Mouse (Mus musculus): Measurements from ENCODE around the gene Ehf.

Ehf gene

DNA sequence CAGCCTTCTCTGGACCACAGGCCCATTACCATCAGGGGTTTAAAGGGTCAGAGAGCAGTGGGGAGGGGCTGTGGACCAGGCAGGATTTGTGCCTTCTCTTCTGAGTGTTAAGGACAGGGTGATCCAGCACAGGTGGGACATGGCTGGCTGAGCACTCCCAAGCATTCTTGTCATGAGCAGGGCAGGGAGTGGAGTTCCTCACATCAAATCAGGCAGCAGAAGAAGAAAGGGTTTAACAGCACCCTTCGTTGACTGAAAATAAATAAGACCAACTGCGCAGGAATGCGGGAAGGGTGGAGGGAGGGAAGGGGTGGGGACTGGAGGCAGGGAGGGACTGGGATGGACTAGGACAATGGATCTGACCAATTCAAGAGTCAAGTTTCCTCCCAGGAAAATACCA, 8.6 kb downstream of the Ehf start:
- DNase-seq (ENCODE audit: low spot score in 2 of 2), result no peak

DNA sequence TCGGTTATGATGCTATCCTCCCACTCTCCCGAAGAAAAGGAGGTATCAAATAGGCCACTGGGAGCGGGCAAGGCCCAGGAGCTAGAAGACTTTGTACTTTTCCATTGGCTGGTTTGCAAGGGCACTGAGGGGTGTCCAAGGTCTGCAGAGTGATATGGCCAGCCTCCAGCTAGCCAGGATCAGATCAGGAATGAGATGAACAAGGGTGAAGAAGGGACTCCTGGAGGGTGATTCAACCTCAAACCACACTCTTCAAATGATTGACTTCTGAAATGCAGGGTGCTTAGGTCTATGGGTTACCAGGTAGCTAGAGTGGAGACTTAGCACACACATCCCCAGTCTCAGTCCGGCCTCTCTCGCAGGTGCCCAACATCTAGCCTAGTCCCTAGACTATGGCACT, 9.3 kb downstream of the Ehf start:
- DNase-seq (ENCODE audit: low spot score in 2 of 2), result no peak

DNA sequence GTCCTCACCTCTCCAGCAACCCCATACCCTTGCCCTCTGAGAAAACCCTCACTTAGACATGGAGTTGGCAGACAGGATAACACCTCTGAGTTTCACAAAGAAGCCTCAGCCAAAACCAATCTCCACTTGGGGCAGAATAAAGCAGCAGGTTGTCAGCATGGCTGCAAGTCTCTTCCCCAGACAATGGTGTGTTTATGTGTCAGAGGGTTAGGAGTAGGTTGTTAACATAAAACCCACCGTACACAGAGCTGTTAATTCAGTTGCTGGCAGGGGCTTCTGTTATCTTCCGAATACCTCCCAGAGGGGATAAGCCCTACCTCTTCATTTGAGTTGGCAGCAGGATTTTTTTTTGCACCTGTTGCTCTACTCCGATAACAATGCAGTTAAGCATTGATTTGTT, 9.9 kb downstream of the Ehf start:
- DNase-seq (ENCODE audit: low spot score in 2 of 2), result no peak

DNA sequence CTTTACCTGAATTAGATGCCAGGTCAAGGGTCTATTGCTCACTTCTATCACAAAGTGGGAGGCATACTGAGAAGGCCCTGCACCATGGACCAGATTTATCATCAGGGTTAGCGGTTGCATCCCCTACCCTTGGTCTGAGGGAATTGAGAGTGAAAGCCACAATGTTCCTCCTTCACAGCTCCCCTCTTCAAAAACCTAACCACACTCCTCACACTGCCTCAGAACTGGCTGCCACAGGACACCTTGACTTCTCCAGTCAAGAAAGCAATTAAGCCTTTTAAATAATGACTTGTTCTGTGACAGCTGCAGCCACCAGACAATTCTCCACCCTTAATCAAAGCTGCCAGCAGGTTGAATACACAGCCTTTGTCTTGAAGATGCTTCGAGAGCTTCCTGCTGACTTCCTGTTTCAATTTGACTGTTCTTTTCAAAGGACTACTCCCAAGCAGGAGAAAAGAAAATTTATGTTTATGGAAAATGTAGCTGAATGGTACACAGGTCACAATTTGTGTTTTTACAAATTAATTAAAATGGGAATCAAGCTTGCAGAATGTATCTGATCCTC, 12.3 kb downstream of the Ehf start:
- DNase-seq (ENCODE audit: low spot score in 2 of 2), result no peak

DNA sequence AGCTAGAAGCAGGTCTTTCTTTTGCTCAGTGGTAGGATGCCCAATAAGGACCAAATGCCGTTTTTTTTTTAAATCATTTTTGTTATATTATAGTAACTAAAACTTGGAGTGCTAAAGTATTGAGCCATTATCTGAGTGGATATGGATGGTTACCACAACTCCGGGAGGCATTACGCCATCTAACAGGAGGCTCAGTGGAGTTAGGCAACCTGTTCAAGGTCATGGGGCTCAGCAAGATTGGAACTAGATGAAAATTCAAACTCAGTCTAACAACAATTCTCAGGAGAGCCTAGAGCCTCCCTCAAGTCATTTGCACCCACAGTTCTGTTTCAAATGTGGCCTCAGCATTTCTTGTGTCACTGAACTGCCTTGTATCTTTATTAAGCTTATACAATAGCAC, 12.9 kb downstream of the Ehf start:
- no peak for DNase-seq (ENCODE audit: low spot score in 2 of 2)

DNA sequence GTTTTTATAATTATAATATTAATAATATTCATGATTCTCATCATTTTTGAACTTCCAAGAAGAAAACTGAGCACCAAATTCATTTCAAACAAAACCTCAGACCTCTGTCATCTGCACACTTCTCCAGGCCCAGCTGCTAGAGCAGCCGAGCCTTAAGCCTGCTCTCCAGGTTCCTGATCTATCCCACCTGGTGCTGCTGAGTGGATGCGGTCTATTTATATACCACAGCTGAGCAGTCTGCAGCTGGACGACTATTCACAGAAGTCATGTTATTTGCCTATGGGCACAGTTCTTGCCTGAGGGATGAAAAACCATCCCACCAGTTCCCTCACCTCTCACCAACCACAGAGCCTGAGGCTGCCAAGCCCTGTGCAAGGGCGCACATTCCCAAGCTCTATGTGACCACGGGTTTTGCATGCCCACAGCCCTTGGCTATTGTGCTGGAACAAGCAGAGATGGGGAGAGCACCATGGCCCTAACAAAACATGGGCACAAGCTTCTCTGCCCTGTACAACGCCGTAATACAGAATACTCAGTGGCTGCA, 13.6 kb downstream of the Ehf start:
- DNase-seq (ENCODE audit: low spot score in 2 of 2), result no peak

DNA sequence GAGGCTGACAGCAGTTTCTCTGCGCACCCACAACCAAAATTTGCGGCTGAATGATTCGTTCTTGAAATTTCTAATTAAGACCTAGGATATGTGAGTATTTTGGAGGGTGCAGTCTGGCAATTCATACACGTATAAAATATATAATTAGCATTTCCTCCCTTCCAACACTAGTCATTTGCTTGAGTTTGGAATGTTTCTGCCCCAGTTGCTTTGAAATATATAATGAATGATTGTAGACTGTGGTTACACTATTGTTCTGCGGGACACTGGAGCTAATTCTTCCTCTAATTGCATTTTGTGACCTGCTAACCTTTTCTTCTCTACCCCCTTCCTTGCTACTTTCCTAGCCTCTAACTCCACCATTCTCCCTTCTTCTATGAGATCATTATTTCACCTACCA, 15.4 kb downstream of the Ehf start:
- no peak for DNase-seq (ENCODE audit: low spot score in 2 of 2)

DNA sequence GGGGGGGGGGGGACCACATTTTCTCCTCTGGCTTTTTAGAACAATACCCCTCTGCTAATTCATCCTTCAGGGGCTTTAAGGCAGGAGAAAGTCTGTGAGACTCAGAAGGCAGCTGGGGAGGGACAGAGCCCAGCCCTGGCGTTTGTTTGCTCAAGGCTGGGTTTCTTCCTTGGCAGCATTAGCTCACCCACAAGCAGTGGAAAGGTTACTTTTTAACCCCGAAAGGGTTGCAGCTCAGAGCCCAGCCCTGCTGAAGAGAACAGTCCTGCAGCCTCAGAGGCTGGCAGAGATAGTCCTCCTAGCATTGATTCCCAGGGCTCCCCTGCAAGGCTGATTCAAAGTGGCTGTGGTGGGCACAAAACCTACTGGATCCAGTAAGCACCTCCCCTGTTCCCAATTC, 17.5 kb downstream of the Ehf start:
- DNase-seq (ENCODE audit: low spot score in 2 of 2), result no peak

DNA sequence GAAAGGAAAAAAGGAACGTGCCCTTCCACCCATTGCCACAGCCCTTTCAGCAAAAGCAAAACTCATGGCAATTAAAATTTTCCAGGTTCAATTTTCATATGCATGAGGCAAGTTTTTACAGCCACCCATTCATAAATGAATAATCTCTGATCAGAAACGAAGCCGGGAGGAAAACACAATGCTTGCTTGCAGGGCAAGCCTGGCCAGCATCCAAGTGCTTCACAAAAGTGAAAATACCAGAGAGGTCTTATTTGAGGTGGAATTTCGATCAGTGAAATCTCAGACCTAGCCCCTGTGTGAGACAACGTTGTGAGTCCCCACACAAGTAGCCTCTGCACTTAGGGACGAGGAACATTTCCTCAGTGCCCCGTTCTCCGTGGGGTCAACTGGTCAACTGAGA, 19.3 kb downstream of the Ehf start:
- DNase-seq (ENCODE audit: low spot score in 2 of 2), result no peak

DNA sequence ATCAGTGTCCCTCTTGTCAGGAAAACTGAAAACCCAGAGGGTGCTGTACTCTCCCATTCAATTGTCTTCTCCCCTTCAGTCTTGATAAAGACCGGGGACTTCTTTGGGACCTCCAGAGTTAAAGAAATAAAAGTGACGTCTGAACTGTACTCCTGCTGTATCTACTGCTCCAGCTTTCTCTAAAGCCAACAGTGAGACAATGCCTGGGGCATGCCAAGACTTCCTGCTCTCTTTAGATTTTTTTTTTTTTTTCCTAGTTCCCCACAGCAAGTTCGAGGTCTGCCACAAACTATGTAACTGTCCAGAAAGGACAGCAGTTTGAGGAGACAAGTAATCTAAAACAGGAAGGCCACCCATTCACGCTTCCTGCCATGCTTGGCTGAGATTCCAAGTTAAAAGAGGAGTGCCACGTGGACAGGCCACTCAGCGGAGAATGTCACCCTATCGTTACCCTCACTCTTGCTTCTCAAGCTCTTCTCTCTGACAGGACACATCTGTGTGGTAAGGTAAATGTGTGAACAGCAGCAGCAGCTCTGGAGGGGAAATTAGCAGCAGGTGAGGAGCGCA, 20.8 kb downstream of the Ehf start:
- DNase-seq (ENCODE audit: low spot score in 2 of 2), result no peak

DNA sequence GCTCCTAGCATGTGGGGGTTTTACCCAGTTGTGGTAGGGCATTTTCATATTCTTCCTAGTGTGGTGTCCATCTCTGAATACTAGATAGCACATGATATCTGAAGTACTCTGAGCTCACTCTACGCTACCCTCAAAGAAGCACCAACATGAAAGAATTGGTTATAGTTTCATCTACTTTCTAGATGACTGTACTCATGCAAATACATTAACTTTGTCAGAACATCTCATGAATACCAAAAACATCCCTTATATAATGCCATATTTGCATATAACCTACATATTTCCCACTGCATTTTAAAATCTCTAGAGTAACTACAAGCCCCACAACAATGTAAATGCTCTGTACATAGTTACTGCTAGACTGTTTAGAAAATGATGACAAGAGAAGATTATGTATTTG, 23.2 kb downstream of the Ehf start:
- DNase-seq (ENCODE audit: low spot score in 2 of 2), result no peak

DNA sequence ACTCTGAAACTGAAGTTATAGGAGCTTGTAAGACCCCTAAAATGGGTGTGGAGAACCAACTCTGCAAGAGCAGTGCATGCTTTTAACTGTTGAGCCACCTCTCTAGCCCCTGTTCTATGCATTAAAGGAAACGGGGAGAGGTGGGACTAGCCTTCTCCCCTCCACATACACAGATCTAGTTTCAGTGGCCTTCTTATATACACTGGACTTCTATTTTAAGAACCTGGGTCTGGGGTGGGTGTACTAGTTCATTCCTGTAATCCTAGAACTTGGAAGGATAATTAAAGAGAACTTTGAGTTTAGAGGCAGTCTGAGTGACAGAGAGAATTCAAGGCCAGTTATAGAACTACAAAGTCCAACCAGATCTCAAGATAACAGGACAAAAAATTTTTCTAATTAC, 24.6 kb downstream of the Ehf start:
- no peak for DNase-seq (ENCODE audit: low spot score in 2 of 2)

DNA sequence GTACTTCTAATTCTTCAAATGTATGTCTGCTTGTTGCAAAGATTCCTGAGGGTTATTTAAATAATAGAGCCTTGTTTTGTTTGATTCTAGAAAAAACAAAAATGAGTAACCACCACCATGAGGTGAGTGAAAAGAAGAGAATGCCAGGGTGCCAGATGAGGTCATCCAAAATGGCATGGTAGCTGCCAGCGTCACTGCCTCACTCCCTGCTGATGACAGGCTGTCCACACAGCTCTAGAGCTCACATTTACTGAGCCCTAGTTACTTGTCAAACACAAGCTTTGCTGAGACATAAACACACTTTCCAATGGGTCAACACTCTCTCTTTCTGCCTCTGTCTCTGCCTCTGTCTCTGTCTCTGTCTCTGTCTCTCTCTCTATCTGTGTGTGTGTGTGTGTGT, 25.3 kb downstream of the Ehf start:
- no peak for DNase-seq (ENCODE audit: low spot score in 2 of 2)

DNA sequence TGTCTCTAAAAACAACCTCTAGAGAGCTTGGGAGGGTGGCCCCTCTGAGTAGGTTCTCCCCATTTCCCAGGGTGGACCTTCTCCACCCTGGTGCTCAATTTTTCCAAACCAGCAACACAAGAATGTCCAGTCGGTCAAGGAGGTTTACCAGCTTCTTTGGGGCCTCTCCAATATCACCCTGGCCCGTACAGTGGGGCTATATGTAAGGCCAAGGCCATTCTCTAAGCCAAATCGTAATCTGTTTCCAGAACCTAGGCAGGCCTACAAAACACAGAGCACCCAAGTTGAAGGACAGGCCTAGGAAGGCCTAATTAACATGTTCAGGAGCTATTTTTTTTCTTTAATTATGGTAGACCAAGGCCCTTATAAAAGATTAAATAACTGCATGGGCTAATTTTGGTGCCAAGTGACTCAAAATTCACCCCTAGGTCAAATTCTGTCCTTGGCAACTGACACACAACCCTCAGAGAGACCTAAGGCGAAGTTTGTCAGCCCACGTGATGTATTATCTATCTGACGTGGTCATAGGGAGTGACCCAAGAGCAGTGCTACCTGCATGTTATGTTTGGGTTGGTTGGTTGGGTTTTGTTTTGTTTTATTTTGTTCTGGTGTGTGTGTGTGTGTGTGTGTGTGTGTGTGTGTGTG, 27.6 kb downstream of the Ehf start:
- DNase-seq (ENCODE audit: low spot score in 2 of 2), result no peak

DNA sequence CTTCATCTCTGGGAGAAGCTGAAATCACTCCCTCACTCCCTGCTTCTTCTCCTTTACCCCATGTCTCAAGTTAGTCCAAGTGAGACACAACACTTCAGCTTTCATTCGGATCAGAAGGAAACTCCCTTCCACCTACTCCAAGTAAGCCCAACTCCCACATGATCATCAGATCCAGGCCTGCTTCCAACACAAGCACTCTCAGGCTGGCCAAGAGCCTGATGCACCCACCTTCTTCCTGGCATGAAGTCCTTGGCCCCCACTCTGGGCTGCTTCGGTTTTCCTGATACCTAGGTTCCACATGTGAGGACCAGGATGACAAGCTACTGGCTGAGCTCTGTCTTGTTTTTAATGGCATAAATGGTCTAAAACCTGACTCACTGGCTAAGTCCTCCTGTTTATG, 28.3 kb downstream of the Ehf start:
- DNase-seq (ENCODE audit: low spot score in 2 of 2), result no peak

DNA sequence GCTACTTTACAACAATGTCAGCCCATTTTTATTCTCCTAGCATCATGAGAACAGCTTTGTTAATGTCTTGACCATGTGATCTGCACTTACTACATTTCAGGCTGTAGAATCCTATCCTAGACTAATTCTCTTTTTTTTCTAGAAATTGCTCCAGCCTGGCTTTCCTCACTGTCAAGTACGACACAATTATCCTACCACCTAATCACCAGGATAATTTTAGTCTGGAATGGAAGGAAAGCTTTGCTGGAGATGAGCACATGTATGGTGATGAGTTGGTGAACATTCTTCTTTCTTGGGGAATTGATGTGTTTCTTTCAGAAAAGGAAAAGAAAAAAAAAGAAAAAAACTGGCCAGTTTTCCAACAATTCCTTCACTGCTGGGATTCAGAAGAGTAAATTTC, 28.8 kb downstream of the Ehf start:
- no peak for DNase-seq (ENCODE audit: low spot score in 2 of 2)

DNA sequence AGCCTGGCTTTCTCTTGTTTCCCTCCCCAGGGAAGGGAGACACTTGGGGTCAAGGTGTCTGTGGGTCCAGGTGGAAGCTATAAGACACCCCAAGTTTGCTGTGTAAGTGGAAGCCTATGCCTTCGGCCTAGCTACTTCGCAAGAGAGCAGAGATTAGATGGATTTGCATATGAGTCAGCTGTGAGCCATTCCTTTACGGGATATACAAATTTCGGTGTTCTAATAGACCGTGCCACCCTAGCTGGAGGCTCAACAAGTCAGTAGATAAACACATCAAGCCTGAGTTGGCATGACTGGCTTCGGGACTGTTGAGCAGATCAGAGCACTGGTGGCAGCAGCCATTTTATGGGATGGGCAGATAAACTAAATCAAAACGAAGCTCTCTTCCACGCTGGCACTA, 31.6 kb downstream of the Ehf start:
- no peak for DNase-seq (ENCODE audit: low spot score in 2 of 2)

DNA sequence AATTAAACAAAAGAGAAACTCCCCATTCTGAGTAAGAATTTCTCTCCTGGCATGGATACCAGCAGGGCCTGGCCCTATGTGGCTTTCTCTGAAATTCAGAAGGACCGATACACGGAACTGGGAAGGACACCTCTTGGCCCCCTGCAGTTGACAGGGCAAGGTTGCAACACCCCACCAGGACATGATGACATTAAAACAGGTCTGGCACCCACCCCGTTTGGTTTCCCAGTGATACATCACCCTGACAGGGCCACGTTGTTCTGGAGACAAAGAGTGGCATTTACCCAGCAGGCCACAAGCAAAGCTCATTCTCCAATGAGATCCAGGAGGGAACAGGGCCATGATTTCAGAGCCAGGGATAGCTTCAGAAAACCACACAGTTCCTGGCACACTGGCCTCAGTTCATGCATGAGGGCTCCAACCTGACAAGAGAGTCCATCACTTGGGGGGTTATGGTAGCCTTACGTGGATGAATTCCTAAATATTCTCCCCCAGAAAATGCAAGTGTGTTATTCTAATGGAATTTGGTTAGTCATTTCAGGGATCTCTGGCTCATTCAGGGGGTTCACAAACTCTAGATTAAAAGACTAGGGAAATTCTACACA, 32.4 kb downstream of the Ehf start:
- DNase-seq (ENCODE audit: low spot score in 2 of 2), result no peak

DNA sequence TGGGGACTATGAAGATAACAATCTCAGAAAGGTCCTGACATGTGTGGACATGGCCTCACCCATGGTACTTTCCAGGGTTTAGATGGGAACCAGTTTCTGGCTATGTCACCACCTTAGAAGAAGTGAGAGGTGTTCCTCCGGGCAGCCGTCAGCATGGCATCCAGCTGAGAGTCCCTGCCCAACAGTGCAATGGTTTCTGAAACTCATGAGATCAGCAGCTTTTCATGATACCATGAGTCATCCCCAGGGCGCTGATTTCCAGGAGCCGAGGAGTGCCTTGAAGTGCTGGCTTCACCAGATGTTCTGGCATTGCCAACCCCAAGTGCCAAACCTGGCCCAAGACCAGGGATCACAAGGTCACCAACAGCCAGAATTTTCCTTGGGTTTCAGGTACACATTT, 64.0 kb downstream of the Ehf start:
- DNase-seq (ENCODE audit: low spot score in 2 of 2), result no peak

DNA sequence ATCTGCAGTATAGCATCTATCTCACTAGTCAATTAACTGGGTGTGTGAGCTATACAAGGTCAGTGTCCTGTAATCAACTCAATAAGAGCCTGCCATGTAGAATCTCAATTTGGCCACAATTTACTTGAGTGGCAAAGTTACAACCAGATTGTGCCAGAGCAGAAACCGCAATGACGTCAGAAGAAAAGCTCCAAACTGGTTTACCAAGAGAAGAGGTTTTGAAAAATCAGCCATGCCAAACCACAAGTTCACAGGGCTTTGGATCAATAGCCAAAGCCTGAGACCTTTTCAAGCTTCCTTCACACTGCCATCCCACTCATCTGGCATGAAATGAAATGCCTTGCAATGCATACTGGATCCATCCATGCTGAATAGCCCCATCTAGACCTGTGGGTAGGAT, 76.3 kb downstream of the Ehf start:
- DNase-seq (ENCODE audit: low spot score in 2 of 2), result no peak

DNA sequence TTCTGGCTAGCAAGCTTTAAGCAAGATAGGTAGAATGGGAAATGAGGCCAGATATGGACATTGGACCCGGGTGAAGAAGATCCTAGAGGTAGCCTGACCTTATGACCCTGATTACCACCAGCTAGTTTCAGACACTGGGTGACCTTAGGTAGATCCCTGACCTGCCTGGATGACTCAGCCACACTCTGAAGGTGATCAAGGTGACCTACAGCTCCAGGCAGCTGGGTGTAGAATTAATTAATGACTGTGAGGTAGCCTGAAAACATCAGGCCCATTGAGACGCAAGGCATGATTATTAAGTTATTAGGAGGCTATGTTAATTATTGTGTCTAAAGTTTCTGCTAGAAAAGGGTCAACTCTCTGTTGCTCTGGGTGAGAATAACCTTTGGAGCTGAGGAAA, 82.2 kb downstream of the Ehf start:
- no peak for DNase-seq (ENCODE audit: low spot score in 2 of 2)

DNA sequence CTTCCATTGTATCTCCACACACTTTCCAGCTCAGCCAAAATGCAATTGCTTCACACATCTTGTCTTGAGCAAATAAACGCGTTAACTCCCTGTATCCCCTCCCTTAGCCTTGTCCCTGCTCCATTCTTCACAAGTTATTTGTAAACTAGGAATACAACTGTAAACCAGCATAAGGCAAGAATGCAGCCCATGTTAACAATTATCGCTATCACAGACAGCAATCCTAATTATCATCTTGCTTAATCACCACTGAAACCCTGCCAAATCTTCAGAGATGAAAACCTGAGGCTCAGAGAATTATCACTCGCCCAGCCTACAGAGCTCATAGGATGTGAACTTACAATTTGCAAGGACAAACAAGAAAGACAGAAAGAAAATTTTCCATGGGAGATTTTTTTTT, 84.8 kb downstream of the Ehf start:
- DNase-seq (ENCODE audit: low spot score in 2 of 2), result no peak

DNA sequence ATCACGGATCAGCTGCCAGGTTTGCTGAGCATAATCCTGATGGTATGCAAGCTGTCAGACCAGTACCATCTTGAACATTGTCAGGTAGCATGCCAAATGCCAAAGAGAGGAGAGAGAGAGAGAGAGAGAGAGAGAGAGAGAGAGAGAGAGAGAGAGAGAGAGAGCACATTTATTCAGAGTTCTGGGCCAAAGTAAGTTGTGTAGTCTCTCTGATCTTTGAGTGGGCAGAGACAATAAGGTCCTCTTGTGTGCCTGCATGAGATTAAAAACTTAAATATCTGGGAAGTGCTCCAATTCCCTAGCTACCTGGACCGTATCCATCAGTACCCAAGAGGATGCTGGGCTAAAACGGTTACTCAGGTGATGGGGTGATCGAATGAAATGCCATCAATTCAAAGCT, 87.3 kb downstream of the Ehf start:
- no peak for DNase-seq (ENCODE audit: low spot score in 2 of 2)
